Mouse (Mus musculus) kidney, adult 2 months (tissue): Measurements from ENCODE around the gene Elof1.

Source experiments
- CTCF ChIP-seq: fragments of 200-500 bp; conservative IDR thresholded peaks from 2 replicates; pipeline ENCODE4 v1.5.1; 2011; ENCODE audit warnings: low read depth, mild to moderate bottlenecking, control low read depth, low read length, moderate library complexity, mixed read lengths; ENCODE audit not compliant: insufficient read depth, insufficient read length
- POLR2A ChIP-seq: fragments of 200-500 bp; IDR thresholded peaks from one replicate; pipeline ENCODE4 v1.6.1; 2011; ENCODE audit warnings: low read depth, low read length, control low read depth

DNA sequence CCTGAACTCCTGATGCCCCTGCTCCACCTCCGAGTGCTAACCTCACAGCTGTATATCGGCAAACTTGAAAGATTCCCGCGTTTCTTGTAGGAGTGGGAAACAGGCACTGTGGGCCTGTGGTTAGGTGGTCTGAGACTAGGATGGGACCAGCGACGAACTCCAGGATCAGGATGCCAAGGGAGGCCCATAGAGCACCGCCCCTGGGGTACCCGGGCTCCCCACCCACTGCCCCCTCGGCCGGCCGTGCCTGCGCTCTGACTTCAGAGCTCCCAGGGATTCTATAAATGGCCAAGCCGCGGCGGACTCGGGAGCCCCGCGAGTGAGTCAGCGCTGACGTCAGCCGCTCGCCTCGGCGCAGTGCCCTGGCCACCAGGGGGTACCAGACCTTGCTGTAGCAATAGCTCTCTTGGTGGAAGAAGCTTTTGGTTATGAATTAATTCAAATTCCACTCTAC is 21.1 kb downstream of the Elof1 start:
- no peak for TF ChIP-seq POLR2A
- peak; percentile 76 for TF ChIP-seq CTCF
